Mouse (Mus musculus) small intestine, adult 2 months (tissue): Measurements from ENCODE around the gene Stat3. TPM values are rescaled to one million over a fixed set of nuclear protein-coding genes. Genes with fewer than 3 reads are reported as not detected.

ENCODE experiments used
- H3K27ac ChIP-seq: fragments of 200-500 bp; 2 replicates; pipeline ENCODE4 v1.5.1; 2012; ENCODE audit warnings: low read depth, low read length, control low read depth, inconsistent platforms; ENCODE audit not compliant: insufficient read depth
- H3K27me3 ChIP-seq: fragments of 200-500 bp; 2 replicates; pipeline ENCODE4 v1.6.1; 2012; ENCODE audit warnings: mild to moderate bottlenecking, moderate library complexity, low read length, inconsistent platforms; ENCODE audit not compliant: control insufficient read depth, insufficient read depth
- H3K36me3 ChIP-seq: fragments of 200-500 bp; 2 replicates; pipeline ENCODE4 v1.6.1; 2012; ENCODE audit warnings: mild to moderate bottlenecking, low read length, control low read depth, inconsistent platforms; ENCODE audit not compliant: control insufficient read depth, insufficient read depth
- H3K4me1 ChIP-seq: fragments of 200-500 bp; 2 replicates; pipeline ENCODE4 v1.6.1; 2012; ENCODE audit warnings: low read length, inconsistent platforms, mixed read lengths; ENCODE audit not compliant: control insufficient read depth, insufficient read depth, insufficient read length
- H3K4me3 ChIP-seq: fragments of 200-500 bp; 2 replicates; pipeline ENCODE4 v1.5.1; 2012; ENCODE audit warnings: low read depth, mild to moderate bottlenecking, control low read depth, inconsistent platforms, low read length, moderate library complexity
- CTCF ChIP-seq: fragments of 200-500 bp; IDR thresholded peaks from 2 replicates; pipeline ENCODE4 v1.5.1; 2012; ENCODE audit warnings: low read depth, mild to moderate bottlenecking, control low read depth, inconsistent platforms, low read length, moderate library complexity, mixed read lengths; ENCODE audit not compliant: insufficient replicate concordance, insufficient read length; ENCODE audit errors: extremely low read depth
- POLR2A ChIP-seq: fragments of 200-500 bp; IDR thresholded peaks from 2 replicates; pipeline ENCODE4 v1.6.1; 2012; ENCODE audit warnings: low read depth, mild to moderate bottlenecking, control low read depth, inconsistent platforms, low read length, moderate library complexity
- WGBS: fragments of 180-500 bp; shearing (Covaris S2); methylation state at CpG from one replicate; pipeline ENCODE4 v1.1.7; 2018; 5-methylcytosine and 5-hydroxymethylcytosine counted together
- polyA plus RNA-seq: library from polyadenylated mRNA; depleted of rRNA; stranded (reverse); fragments of >200 nt; gene quantifications from 2 replicates; pipeline ENCODE4 v1.2.3, GENCODE M21; 2012

Gene Stat3
- polyA plus RNA-seq, 1 experiment: 106 TPM

- no peak for TF ChIP-seq CTCF
- peak; percentile 95 for TF ChIP-seq POLR2A
- H3K27me3 ChIP-seq: no peaks in the 10 kb centered on the region
- H3K27ac ChIP-seq: peak overlapping the region; percentile 93
- H3K4me1 ChIP-seq: peaks cover 13% of the 10 kb centered on the region; the same call in 1 of the 2 replicates
- H3K36me3 ChIP-seq: no peaks in the 10 kb centered on the region
- under 1% methylated on average over 48 of the region's 48 CpGs for WGBS
- H3K4me3 ChIP-seq: peak overlapping the region; percentile 96
Observed at GRCm38 (mm10) chr11:100938711-100939511, 429 bp downstream of the Stat3 start.

DNA sequence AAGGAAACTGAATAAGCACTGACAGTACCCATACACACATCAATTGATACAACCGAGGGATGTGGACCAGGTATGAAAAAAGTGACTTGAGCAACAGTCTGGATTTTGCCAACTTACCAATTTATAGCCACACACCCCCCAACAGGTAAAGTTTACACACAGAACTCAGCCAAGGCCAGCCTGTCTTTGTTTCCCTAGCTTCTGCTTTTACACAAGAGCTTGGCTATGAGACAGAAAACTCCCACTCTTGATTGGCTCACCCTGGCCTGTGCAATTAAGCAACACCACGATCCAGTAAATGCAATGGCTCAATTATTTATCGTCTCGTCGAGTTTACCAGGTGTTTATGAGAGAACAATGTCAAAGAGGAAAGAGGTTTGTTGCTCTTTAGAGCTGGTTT is 1.2 kb downstream of the Stat3 start:
- peak overlapping the region; percentile 71; the same call in 1 of the 2 replicates for H3K27ac ChIP-seq
- H3K4me3 ChIP-seq: no peak overlapping the region; the same call in 1 of the 2 replicates
- peaks cover 16% of the 10 kb centered on the region; the same call in 1 of the 2 replicates for H3K4me1 ChIP-seq
- WGBS: 4% methylated on average over 5 of the region's 5 CpGs
- TF ChIP-seq CTCF (no peak), POLR2A (no peak)
- no peaks in the 10 kb centered on the region for H3K36me3 ChIP-seq
- H3K27me3 ChIP-seq: no peaks in the 10 kb centered on the region

- H3K36me3 ChIP-seq: peaks cover 5% of the 10 kb centered on the region
- TF ChIP-seq POLR2A (no peak), CTCF (no peak)
- H3K4me1 ChIP-seq: peaks cover 16% of the 10 kb centered on the region
- H3K4me3 ChIP-seq: no peak overlapping the region; the same call in 1 of the 2 replicates
- no peaks in the 10 kb centered on the region for H3K27me3 ChIP-seq
- 25% methylated on average over 4 of the region's 4 CpGs for WGBS
- H3K27ac ChIP-seq: no peak overlapping the region
Observed at GRCm38 (mm10) chr11:100937295-100937694, 2.0 kb downstream of the Stat3 start.

DNA sequence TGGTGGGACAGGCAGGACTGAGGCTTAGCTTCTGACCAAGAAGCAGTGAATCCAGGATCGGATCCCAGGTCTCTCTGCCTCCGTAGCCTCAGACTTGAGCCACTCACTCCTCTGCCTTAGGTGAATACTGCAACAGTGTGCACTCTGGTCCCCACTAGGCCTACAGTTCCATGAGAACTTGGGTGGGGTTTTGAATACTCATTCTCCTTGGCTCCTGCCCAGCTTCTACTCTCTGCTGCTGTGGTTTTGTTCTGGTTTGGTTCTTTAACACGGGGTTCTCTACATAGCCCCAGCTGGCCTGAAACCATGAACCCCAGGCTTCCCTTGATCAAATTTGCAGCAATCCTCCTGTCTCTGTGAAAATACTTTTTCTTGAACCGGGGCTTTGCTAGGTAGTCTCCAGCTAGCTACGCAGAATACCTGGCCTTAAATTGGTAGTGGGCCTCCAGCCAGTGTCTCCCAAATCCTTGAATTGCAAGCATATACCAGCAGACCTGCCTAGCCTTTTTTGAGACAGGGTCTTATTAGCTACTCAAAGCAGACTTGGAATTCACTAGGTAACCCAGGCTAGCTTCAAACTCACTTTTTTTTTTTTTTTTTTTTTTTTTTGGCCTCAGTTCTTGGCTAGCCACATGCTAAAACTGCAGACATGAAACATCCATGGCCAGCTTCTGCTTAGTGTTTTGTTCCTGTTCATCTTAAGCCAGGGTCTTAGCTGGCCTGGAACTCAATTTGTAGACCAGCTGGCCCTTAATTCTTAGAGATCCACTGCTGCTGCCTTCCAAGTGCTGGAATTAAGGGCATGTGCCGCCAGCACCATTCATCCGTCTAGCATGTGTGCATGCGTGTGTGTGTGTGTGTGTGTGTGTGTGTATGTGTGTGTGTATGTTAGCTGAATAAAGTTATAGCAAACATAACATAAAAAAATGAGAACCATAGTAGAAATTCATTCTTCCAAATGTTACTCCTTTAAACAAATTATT is 3.7 kb downstream of the Stat3 start:
- no peak overlapping the region for H3K4me3 ChIP-seq
- no peaks in the 10 kb centered on the region for H3K27me3 ChIP-seq
- 0 out of 2 replicates have a peak overlapping the region, but pooled peaks have one; percentile 20 for H3K27ac ChIP-seq
- 64% methylated on average over 8 of the region's 8 CpGs for WGBS
- H3K36me3 ChIP-seq: peaks cover 5% of the 10 kb centered on the region
- TF ChIP-seq POLR2A (no peak), CTCF (no peak)
- peaks cover 22% of the 10 kb centered on the region for H3K4me1 ChIP-seq

- peaks cover 5% of the 10 kb centered on the region for H3K36me3 ChIP-seq
- no peaks in the 10 kb centered on the region for H3K27me3 ChIP-seq
- peak overlapping the region; percentile 79 for H3K27ac ChIP-seq
- H3K4me1 ChIP-seq: peaks cover 24% of the 10 kb centered on the region
- TF ChIP-seq CTCF (no peak), POLR2A (no peak)
- peak overlapping the region; percentile 46; the same call in 1 of the 2 replicates for H3K4me3 ChIP-seq
- WGBS: 3% methylated on average over 12 of the region's 12 CpGs
Observed at GRCm38 (mm10) chr11:100931254-100931921, 8.0 kb downstream of the Stat3 start.

DNA sequence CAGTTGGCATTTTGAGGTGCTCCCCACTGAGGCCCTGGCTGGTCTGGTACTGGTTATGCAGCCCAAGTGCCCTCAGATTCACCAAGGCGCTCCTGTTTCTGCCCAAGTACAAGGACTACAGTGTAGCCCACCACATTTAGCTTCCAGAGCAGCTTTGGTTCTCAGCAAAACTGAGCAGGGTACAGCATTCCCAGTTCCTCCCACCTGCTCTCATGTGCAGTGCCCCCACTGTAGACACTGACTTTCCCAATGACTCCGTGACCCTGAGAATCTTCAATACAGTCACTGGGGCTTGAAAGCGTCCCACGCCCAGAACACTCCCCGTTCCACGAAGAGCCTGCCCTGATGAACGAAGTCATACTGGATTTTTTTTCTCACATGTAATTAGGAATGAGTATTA is 8.7 kb downstream of the Stat3 start:
- H3K27ac ChIP-seq: peak overlapping the region; percentile 9
- peaks cover 27% of the 10 kb centered on the region for H3K4me1 ChIP-seq
- peaks cover 6% of the 10 kb centered on the region for H3K36me3 ChIP-seq
- H3K27me3 ChIP-seq: no peaks in the 10 kb centered on the region
- WGBS: 30% methylated on average over 7 of the region's 7 CpGs
- H3K4me3 ChIP-seq: no peak overlapping the region
- TF ChIP-seq CTCF (no peak), POLR2A (no peak)
